Mouse (Mus musculus) cerebral cortex, adult 2 months (tissue): ENCODE results near the gene Chp1.

ENCODE experiments used
- WGBS: fragments of 180-500 bp; shearing (Covaris S2); methylation state at CpG from one replicate; pipeline ENCODE4 v1.1.7; 2018; 5-methylcytosine and 5-hydroxymethylcytosine counted together

Gene Chp1

DNA sequence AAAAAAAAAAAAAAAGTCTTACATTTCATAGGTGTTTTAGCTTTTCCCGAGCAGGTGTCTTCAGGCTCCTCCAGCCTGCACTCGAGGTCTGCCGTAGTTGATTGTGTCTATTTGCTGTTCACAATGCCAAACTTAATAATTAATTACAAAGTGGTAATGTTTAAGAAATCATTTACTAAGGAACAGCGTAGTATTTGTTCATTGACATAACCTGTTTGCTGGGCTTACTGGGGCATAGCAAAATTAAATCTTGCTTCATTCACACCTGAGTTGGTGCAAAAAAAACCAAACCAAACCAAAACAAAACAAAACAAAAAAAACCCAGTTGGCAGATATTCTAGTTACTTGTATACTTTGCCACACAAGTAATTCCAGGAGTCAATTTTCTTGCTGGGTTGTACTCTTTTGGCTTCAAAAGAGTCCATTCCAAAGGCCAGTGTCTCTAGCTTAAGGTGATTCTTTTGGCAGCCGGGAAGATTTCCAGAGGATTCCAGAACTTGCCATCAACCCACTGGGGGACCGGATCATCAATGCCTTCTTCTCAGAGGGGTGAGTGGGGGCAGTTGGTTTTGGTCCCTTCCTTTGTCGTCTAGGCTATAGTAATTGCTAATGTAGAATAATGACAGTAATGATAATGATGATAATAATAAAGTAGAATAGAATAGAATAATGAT lies 18.8 kb downstream of the Chp1 start:
- 93% methylated on average over 7 of the region's 7 CpGs for WGBS

- WGBS = 43% methylated on average over 1 of the region's 1 CpGs
These were observed 25.0 kb downstream of the Chp1 start for GRCm38 (mm10) chr2:119572471-119572870.

DNA sequence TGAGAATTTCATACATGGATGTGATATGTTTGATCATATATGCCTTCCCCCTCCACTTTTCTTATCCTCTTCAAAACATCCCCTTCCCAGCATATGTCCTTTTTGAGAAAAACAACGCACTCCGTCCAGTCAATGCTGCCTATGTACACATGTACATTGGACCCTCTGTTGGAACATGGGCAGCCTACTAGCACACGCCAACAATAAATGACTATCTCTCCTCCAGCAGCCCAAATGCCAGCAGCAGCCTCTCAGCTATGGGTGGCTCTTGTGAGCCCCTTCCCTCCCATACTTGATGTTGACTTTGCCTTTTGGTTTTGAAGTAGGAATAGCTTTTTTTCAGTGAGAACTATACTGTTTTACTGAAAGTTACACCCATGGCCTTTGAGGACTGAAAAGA lies 34.1 kb downstream of the Chp1 start:
- WGBS = 88% methylated on average over 3 of the region's 3 CpGs

- 47% methylated on average over 2 of the region's 2 CpGs for WGBS
These were observed 35.9 kb downstream of the Chp1 start for GRCm38 (mm10) chr2:119583439-119583838.

- 90% methylated on average over 8 of the region's 8 CpGs for WGBS
These were observed 36.8 kb downstream of the Chp1 start for GRCm38 (mm10) chr2:119584282-119584681.

DNA sequence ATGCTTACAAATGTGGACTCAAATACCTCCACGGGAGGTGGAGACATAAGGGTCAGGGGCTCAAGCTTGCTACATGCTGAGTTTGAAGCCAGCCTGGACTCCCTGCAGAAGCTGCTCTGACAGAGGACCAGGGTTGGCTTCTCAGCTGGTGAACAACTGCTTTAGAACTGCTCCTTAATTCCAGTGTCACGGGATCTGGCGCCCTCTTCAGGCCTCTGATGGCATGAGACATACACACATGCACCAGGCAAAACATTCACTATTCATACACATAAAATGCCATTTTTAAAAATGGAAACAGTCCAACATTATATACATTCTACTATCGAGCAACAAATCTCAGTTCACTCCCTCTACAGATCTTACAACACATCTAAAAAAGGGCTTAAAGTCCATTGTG lies 39.9 kb downstream of the Chp1 start:
- WGBS = 22% methylated on average over 4 of the region's 4 CpGs

- 86% methylated on average over 3 of the region's 3 CpGs for WGBS
These were observed 43.8 kb downstream of the Chp1 start for GRCm38 (mm10) chr2:119591247-119591646.

GRCm38 (mm10) chr2:119593765-119594112 lies 46.2 kb downstream of the Chp1 start:
- WGBS = 5% methylated on average over 7 of the region's 7 CpGs

GRCm38 (mm10) chr2:119594113-119594981 lies 46.9 kb downstream of the Chp1 start:
- under 1% methylated on average over 61 of the region's 61 CpGs for WGBS

GRCm38 (mm10) chr2:119595308-119595707 lies 47.8 kb downstream of the Chp1 start:
- 13% methylated on average over 4 of the region's 4 CpGs for WGBS

DNA sequence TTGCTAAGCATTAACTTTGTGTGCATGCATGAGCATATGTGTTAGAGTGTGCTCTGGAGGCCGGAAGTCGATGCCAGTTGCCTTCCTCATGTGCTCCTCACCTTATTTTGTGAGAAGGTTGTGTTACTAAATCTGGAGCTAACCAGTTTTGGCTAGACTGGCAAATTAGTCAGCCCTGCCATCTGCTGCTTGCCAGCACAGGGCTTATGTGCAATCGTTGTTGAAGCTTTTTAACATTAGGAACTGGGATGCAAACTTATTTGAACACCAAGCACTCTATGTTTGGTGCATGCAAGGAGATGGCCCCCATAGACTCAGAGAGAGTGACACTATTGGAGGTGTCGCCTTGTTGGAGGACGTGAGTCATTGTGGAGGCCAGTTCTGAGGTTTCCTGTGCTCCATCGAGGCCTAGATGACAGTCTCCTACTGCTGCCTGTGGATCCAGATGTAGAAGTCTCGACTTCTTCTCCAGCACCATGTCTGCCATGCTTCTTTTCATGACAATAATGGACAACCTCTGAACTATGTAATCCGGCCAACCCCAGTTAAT lies 49.4 kb downstream of the Chp1 start:
- WGBS = 52% methylated on average over 8 of the region's 8 CpGs

DNA sequence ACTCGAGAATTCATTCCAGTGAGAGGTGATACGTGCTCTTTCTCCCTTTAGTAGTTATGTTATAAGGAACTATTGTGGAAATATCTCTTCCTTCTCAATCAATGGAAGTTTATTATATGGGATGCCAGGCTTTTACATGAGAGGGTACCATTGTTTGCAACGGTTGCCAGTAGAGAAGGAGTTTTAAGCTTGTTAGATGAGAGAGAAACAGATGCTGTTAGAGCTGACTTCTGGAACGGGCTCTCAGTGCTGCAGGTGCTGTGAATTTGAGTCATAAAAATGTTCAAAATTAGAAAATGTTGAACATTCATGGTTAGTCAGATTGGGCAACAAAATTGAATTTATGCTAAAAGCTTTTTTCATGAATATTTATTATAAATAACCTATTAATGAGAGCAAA lies 53.5 kb downstream of the Chp1 start:
- 42% methylated on average over 4 of the region's 4 CpGs for WGBS

DNA sequence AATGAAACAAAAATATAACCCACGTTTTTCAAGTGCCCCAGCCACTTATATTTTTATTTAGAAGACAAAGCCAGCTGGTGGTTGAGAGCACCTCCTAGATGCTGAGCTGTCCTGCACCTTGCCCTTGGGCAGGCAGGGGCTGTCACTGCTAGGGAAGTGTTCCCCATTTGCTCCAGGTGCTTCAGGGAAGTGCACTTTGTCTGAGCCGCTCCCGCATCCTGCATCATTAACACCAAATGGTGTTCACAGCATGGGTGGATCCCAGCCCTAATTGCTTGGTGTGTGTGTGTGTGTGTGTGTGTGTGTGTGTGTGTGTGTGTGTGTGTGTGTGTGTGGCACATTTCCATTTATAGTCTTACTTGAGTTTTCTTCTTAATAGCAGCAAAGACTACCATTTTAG lies 54.1 kb downstream of the Chp1 start:
- WGBS = 42% methylated on average over 3 of the region's 3 CpGs

GRCm38 (mm10) chr2:119602488-119602887 lies 55.0 kb downstream of the Chp1 start:
- WGBS = 72% methylated on average over 1 of the region's 1 CpGs

GRCm38 (mm10) chr2:119603909-119604308 lies 56.4 kb downstream of the Chp1 start:
- WGBS = 79% methylated on average over 2 of the region's 2 CpGs

- 86% methylated on average over 6 of the region's 6 CpGs for WGBS
These were observed 58.0 kb downstream of the Chp1 start for GRCm38 (mm10) chr2:119605361-119605973.

GRCm38 (mm10) chr2:119607023-119607422 lies 59.5 kb downstream of the Chp1 start:
- WGBS = 89% methylated on average over 4 of the region's 4 CpGs

DNA sequence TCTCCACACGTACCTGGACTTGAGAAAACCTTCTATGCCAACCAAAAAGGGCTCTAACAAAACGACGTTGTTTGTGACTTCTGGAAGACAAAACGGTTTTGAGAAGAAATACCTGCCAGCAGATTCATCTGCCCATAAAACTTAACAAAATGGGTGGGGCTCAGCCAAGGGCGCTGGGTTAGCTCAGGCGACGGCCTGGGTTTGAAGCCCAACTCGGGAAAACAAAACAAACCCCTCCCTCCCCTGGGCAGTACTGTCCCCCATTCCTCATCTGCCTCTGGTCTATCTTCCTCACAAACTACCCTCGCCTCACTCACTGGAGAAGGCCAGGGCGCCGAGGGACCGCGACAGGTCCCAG lies 70.3 kb downstream of the Chp1 start:
- under 1% methylated on average over 13 of the region's 13 CpGs for WGBS

DNA sequence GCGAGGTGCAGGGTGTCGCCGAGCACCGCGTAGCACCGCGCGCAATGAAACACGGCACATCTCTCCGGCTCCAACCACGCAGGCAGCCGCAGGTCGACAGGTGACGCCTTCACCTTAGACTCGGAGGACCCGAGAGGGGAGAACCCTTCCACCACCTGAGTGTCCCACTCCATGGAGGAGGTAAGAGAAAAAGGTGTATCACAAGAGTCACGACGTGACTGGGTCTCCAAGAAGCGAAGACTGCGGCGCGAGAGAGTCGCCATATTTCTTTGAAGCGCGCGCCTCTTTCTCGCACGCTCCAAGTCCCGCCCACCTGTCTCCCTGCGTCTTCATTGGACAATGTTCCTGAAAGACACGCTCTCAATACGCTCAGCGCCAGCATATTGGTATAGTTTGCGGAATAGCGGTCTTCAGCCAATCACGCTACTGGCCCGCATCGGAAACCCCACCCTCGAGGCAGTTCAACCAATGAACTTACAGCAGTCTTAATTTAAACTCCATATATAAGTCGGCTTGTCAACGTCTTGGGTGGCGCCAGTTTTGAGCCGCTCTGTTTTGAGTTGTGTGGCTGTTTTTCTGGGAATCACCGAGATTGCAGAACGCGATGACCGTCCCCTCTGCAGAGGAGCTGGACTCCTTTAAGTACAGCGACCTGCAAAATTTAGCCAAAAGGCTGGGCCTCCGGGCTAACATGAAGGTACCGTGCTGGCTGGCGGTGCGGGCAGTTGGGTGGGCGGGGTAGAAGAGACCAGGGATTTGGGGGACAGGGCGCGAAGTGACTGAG lies 70.9 kb downstream of the Chp1 start, which contains the start of the genes Nusap1 and Oip5:
Gene Nusap1 (plus strand): TSS at position 100 of the 784 bp plus-strand sequence.
Gene Oip5 (minus strand): TSS at position 271 of the 784 bp plus-strand sequence.
- WGBS = under 1% methylated on average over 55 of the region's 55 CpGs

- 5% methylated on average over 6 of the region's 6 CpGs for WGBS
These were observed 71.5 kb downstream of the Chp1 start for GRCm38 (mm10) chr2:119619002-119619401.

GRCm38 (mm10) chr2:119621302-119621701 lies 73.8 kb downstream of the Chp1 start:
- WGBS = 96% methylated on average over 2 of the region's 2 CpGs
